Mouse (Mus musculus) myocyte (in vitro differentiated cells): ENCODE data around the gene Acyp1.

Experiments
- CEBPB ChIP-seq: IDR thresholded peaks from 2 replicates; pipeline ENCODE4 v1.6.1; 2011; ENCODE audit warnings: mild to moderate bottlenecking, moderate library complexity; ENCODE audit not compliant: poor library complexity, insufficient read depth, severe bottlenecking
- E2F4 ChIP-seq: IDR thresholded peaks from one replicate; pipeline ENCODE4 v1.6.1; 2011; ENCODE audit warnings: mild to moderate bottlenecking, control low read depth, moderate library complexity; ENCODE audit not compliant: insufficient read depth
- MAX ChIP-seq: IDR thresholded peaks from one replicate; pipeline ENCODE4 v1.6.1; 2011; ENCODE audit warnings: low read depth, mild to moderate bottlenecking, control low read depth
- MYOD1 ChIP-seq, 3 experiments: IDR thresholded peaks; one replicate each; pipeline ENCODE4 v1.6.1; 2011; ENCODE audit warnings: control low read depth in 2 of 3, low read depth in 2 of 3, mild to moderate bottlenecking in 2 of 3, moderate library complexity in 1 of 3; ENCODE audit not compliant: insufficient read length in 2 of 3, control insufficient read depth in 1 of 3
- MYOG ChIP-seq, 3 experiments: IDR thresholded peaks; one replicate each; pipeline ENCODE4 v1.6.1; 2011; ENCODE audit warnings: control low read depth in 2 of 3, low read depth in 2 of 3, mild to moderate bottlenecking in 2 of 3; ENCODE audit not compliant: insufficient read length in 2 of 3, control insufficient read depth in 1 of 3, insufficient read depth in 1 of 3
- POLR2A ChIP-seq: IDR thresholded peaks from one replicate; pipeline ENCODE4 v1.6.1; 2011; ENCODE audit warnings: low read depth, mild to moderate bottlenecking, control low read depth, moderate library complexity; ENCODE audit not compliant: insufficient read length
- POLR2AphosphoS2 ChIP-seq: IDR thresholded peaks from one replicate; pipeline ENCODE4 v1.6.1; 2011; ENCODE audit warnings: low read depth, control low read depth; ENCODE audit not compliant: insufficient read length
- REST ChIP-seq: IDR thresholded peaks from one replicate; pipeline ENCODE4 v1.6.1; 2011; ENCODE audit warnings: mild to moderate bottlenecking, control low read depth, moderate library complexity; ENCODE audit not compliant: insufficient read depth, insufficient read length
- TCF12 ChIP-seq: IDR thresholded peaks from one replicate; pipeline ENCODE4 v1.6.1; 2011; ENCODE audit warnings: mild to moderate bottlenecking, control low read depth; ENCODE audit not compliant: poor library complexity, insufficient read depth, severe bottlenecking
- TCF3 ChIP-seq: IDR thresholded peaks from one replicate; pipeline ENCODE4 v1.6.1; 2011; ENCODE audit warnings: low read depth, control low read depth; ENCODE audit not compliant: insufficient read length
- USF1 ChIP-seq: IDR thresholded peaks from one replicate; pipeline ENCODE4 v1.6.1; 2011; ENCODE audit warnings: low read depth, mild to moderate bottlenecking, control low read depth, moderate library complexity

GRCm38 (mm10) chr12:85276273-85276672 is 12.0 kb downstream of the Acyp1 start:
- TF ChIP-seq TCF12 (no peak), E2F4 (no peak), POLR2AphosphoS2 (no peak), POLR2A (no peak), MAX (no peak), CEBPB (no peak), TCF3 (no peak), USF1 (no peak), REST (no peak), MYOG (IDR thresholded peaks at IDR 0.05; ENCODE audit: control insufficient read depth in 1 of 3, insufficient read depth in 1 of 3, insufficient read length in 2 of 3, low read depth in 2 of 3) (no peak), MYOD1 (IDR thresholded peaks at IDR 0.05; ENCODE audit: control insufficient read depth in 1 of 3, insufficient read length in 2 of 3, low read depth in 2 of 3) (no peak)
